Mouse (Mus musculus) spleen, postnatal 10 days (tissue): ENCODE results near the gene Insm1.

ENCODE experiments used
- DNase-seq, 2 experiments: peaks; one replicate each; pipeline ENCODE4 v3.0.0; 2021 to 2022; ENCODE audit warnings: low spot score in 2 of 2

Insm1 gene

GRCm38 (mm10) chr2:146262966-146263365 is 41.2 kb downstream of the Insm1 start:
- no peak for DNase-seq

DNA sequence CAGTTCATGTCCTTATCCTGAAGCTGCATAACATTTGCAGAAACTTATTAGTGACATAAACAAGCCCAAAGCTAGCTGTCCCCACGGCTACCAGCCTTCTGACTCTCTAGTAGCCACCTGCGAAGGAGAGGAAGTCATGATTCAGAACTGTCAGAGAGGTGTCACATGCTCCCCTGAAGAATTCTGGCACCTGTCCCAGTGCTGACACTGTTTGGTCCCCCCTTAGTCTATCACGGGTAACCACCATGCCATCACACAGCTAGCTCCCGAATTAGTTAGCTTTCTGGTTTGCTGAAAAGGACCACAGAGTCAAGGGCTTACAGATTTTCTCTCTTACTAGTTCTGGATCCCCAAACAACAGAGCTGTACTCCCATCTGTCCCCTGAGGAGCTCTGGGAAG is 43.3 kb downstream of the Insm1 start:
- no peak for DNase-seq

DNA sequence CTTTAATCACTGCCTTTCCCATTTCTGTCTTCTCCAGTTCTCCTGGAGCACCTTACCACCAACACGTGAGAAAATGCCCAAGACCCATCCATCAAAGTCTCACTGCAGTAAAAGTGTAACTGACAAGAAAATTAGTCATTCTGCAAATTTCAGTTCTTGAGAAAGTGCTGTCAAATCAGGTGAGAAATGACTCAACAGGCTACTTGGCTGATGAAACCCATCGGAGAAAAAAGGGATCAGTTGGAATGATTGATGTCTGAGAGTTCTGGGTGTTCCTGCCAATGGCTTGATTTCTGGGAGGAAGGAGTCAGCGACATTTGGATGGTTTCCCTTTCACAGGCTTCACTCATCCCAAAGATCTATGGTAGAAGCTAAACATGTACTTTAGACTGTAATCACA is 44.8 kb downstream of the Insm1 start:
- DNase-seq = no peak
